Mouse (Mus musculus): ENCODE measurements around the gene Dpep2nb. TPM values are rescaled to one million over a fixed set of nuclear protein-coding genes. Genes with fewer than 3 reads are reported as not detected.
A peak's percentile ranks its signal among the peaks of the same experiment; 100 is the strongest.

The Dpep2nb gene
- polyA plus RNA-seq, 1 experiment from 2014 or later = not detected

GRCm38 (mm10) chr8:105979325-105979724 is 26.4 kb downstream of the Dpep2nb start, which contains the start of gene Dpep3:
TSS of gene Dpep3 (minus strand) at chr8:105979429.
- Histone ChIP-seq H3K4me2 (ENCODE audit: low read depth, low read length) (no peak within 1 kb of the TSS), H3K9me3 (ENCODE audit: control insufficient read depth, low read length) (no peaks in the 10 kb centered on the region), H3K4me3 (ENCODE audit: low read depth, low read length) (no peak within 1 kb of the TSS), H3K36me3 (ENCODE audit: control insufficient read depth, insufficient read depth, low read length) (no peaks in the 10 kb centered on the region), H3K27ac (replicated peaks; ENCODE audit: low read depth, low read length) (no peak within 1 kb of the TSS), H3K4me1 (ENCODE audit: control insufficient read depth, insufficient read depth, low read length) (no peaks in the 10 kb centered on the region), H3K9ac (ENCODE audit: low read depth, low read length) (no peak within 1 kb of the TSS), H3K27me3 (replicated peaks; ENCODE audit: control insufficient read depth, insufficient read depth, low read length) (no peaks in the 10 kb centered on the region)
- DNase-seq (ENCODE audit: low spot score) = no peak
- no peak for ATAC-seq (ENCODE audit: low read depth)
- WGBS = 94% methylated on average over 15 of the region's 15 CpGs

DNA sequence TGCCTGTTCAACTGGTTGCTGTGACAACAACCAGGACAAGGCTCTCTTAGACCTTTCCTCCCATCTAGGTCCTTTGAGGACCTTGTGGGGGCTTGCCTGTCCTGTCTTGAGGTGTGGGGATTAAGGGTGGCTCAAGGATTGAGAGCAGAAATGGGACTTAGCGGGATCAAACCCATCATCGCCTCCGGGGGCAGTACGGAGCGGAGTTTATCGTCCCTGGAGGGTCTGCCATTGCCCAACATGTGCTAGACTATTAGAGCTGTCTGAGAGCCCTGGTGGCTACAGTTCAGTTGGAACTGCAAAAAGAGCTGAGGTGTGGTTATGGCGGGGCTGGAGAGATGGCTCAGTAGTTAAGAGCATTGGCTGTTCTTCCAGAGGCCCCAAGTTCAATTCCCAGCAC is 30.4 kb downstream of the Dpep2nb start:
- ATAC-seq (ENCODE audit: low read depth) = no peak
- 65% methylated on average over 7 of the region's 7 CpGs for WGBS
- no peak overlapping the region for H3K9ac ChIP-seq (ENCODE audit: low read depth, low read length)

GRCm38 (mm10) chr8:105971019-105971720 is 34.6 kb downstream of the Dpep2nb start:
- no peak for DNase-seq (ENCODE audit: low spot score)
- H3K27ac ChIP-seq (replicated peaks; ENCODE audit: low read depth, low read length) = no peak overlapping the region
- H3K36me3 ChIP-seq (ENCODE audit: control insufficient read depth, insufficient read depth, low read length) = no peaks in the 10 kb centered on the region
- no peak overlapping the region for H3K9ac ChIP-seq (ENCODE audit: low read depth, low read length)
- H3K4me1 ChIP-seq (ENCODE audit: control insufficient read depth, insufficient read depth, low read length) = peaks cover 6% of the 10 kb centered on the region; the same call in 1 of the 2 replicates
- no peak for ATAC-seq (ENCODE audit: low read depth)
- H3K9me3 ChIP-seq (ENCODE audit: control insufficient read depth, low read length) = no peaks in the 10 kb centered on the region
- H3K27me3 ChIP-seq (replicated peaks; ENCODE audit: control insufficient read depth, insufficient read depth, low read length) = no peaks in the 10 kb centered on the region
- H3K4me2 ChIP-seq (ENCODE audit: low read depth, low read length) = no peak overlapping the region
- no peak overlapping the region for H3K4me3 ChIP-seq (ENCODE audit: low read depth, low read length)
- 75% methylated on average over 8 of the region's 8 CpGs for WGBS

More for the DNA sequence above, 30.4 kb downstream of the Dpep2nb start:
- Histone ChIP-seq H3K27ac (replicated peaks; ENCODE audit: low read depth, low read length) (no peak overlapping the region), H3K4me2 (ENCODE audit: low read depth, low read length) (no peak overlapping the region), H3K4me3 (ENCODE audit: low read depth, low read length) (no peak overlapping the region), H3K4me1 (ENCODE audit: control insufficient read depth, insufficient read depth, low read length) (no peaks in the 10 kb centered on the region), H3K36me3 (ENCODE audit: control insufficient read depth, insufficient read depth, low read length) (no peaks in the 10 kb centered on the region), H3K9me3 (ENCODE audit: control insufficient read depth, low read length) (no peaks in the 10 kb centered on the region), H3K27me3 (replicated peaks; ENCODE audit: control insufficient read depth, insufficient read depth, low read length) (no peaks in the 10 kb centered on the region)
- no peak for DNase-seq (ENCODE audit: low spot score)

DNA sequence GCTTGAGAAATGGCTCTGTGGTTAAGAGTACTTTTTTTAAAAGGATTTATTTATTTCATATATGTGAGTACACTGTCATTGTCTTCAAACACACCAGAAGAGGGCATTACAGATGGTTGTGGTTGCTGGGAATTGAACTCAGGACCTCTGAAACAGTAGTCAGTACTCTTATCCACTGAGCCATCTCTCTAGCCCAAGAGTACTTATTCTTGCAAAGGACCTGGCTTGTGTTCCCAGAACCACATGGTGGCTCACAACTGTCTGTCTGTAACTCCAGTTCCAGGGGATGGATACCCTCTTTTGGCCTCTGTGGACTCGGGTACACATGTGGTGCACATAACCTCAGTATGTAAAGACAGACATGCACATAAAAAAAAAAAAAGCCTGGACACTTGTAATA is 36.4 kb downstream of the Dpep2nb start:
- DNase-seq (ENCODE audit: low spot score) = no peak
- Histone ChIP-seq H3K9me3 (ENCODE audit: control insufficient read depth, low read length) (no peaks in the 10 kb centered on the region), H3K27ac (replicated peaks; ENCODE audit: low read depth, low read length) (no peak overlapping the region), H3K4me2 (ENCODE audit: low read depth, low read length) (no peak overlapping the region), H3K27me3 (replicated peaks; ENCODE audit: control insufficient read depth, insufficient read depth, low read length) (no peaks in the 10 kb centered on the region), H3K36me3 (ENCODE audit: control insufficient read depth, insufficient read depth, low read length) (no peaks in the 10 kb centered on the region), H3K4me1 (ENCODE audit: control insufficient read depth, insufficient read depth, low read length) (peaks cover 13% of the 10 kb centered on the region), H3K4me3 (ENCODE audit: low read depth, low read length) (no peak overlapping the region), H3K9ac (ENCODE audit: low read depth, low read length) (no peak overlapping the region)
- no peak for ATAC-seq (ENCODE audit: low read depth)
- WGBS = 72% methylated on average over 1 of the region's 1 CpGs

- Histone ChIP-seq H3K9me3 (ENCODE audit: control insufficient read depth, low read length) (no peaks in the 10 kb centered on the region), H3K36me3 (ENCODE audit: control insufficient read depth, insufficient read depth, low read length) (no peaks in the 10 kb centered on the region), H3K4me2 (ENCODE audit: low read depth, low read length) (peak overlapping the region; percentile 76), H3K4me3 (ENCODE audit: low read depth, low read length) (peak overlapping the region; percentile 85), H3K27me3 (replicated peaks; ENCODE audit: control insufficient read depth, insufficient read depth, low read length) (no peaks in the 10 kb centered on the region), H3K27ac (replicated peaks; ENCODE audit: low read depth, low read length) (peak overlapping the region; percentile 61; the same call in 1 of the 2 replicates), H3K9ac (ENCODE audit: low read depth, low read length) (peak overlapping the region; percentile 40; the same call in 1 of the 2 replicates), H3K4me1 (ENCODE audit: control insufficient read depth, insufficient read depth, low read length) (peaks cover 19% of the 10 kb centered on the region)
- peak; percentile 74 for DNase-seq (ENCODE audit: low spot score)
- WGBS = 10% methylated on average over 19 of the region's 19 CpGs
- peak; percentile 27; the same call in 1 of the 2 replicates for ATAC-seq (ENCODE audit: low read depth)
Measured at GRCm38 (mm10) chr8:105966692-105967311, 39.0 kb downstream of the Dpep2nb start.

DNA sequence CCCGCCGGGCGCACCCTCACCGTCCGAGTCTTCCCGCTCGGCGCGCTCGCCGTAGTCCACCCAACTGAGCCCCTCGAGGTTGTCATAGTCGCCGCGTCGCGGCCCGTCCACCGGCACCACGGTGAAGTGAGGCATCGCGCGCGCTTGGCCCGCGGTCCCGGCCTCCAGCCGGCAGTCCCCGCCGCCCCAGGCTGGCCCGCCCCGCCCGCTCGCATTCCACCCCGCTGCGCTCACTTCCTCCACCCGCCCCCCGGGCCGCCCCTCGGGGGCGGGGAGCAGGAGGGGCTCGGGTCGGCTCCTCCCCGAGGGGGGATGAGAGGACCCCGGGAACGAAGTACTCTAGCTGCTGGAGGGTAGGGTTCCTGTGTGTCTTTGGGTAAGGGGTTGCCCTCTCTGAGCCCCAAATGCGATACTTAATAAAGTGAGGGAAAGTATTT is 39.9 kb downstream of the Dpep2nb start, which contains the start of gene Slc12a4:
TSS of gene Slc12a4 (minus strand) at position 193 of the 437 bp plus-strand sequence.
- Histone ChIP-seq H3K27me3 (replicated peaks; ENCODE audit: control insufficient read depth, insufficient read depth, low read length) (no peaks in the 10 kb centered on the region), H3K9me3 (ENCODE audit: control insufficient read depth, low read length) (no peaks in the 10 kb centered on the region), H3K4me1 (ENCODE audit: control insufficient read depth, insufficient read depth, low read length) (peaks cover 19% of the 10 kb centered on the region), H3K9ac (ENCODE audit: low read depth, low read length) (peak within 1 kb of the TSS; percentile 94), H3K4me3 (ENCODE audit: low read depth, low read length) (peak within 1 kb of the TSS; percentile 85), H3K4me2 (ENCODE audit: low read depth, low read length) (peak within 1 kb of the TSS; percentile 76), H3K27ac (replicated peaks; ENCODE audit: low read depth, low read length) (peak within 1 kb of the TSS; percentile 95), H3K36me3 (ENCODE audit: control insufficient read depth, insufficient read depth, low read length) (no peaks in the 10 kb centered on the region)
- peak; percentile 94 for DNase-seq (ENCODE audit: low spot score)
- 2% methylated on average over 16 of the region's 47 CpGs for WGBS
- peak; percentile 91 for ATAC-seq (ENCODE audit: low read depth)

DNA sequence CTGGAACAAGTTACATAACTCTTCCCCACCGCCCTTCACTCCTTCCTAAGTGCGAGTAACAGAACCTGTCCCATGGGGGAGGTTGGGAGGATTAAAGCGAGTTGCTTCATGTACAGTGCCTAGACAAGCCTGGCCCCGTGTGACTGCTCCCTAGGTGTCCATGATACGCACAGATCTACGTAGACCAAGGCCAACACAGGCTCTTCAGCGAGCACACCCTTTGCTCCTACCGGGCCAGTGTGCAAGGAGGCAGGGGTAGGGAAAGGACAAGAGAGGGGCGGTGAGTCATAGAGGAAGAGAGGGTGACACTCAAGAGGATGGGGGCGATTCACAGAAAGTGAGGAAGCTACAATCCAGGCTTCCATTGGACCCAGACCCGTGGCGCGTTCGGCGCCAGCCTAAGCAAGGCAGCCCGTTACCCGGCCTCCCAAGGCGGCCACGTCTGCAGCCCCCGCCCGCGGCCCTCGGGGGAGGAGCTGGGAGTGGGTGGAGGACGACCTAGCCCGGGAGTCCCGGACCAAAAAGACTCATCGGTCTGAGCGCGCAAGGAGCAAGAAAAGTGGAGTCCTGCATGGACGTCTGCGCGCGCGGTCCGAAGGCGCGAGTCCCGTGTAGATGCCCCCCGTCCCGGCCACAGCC is 40.4 kb downstream of the Dpep2nb start:
- ATAC-seq (ENCODE audit: low read depth) (peak; percentile 83), DNase-seq (ENCODE audit: low spot score) (peak; percentile 87)
- peak overlapping the region; percentile 94 for H3K9ac ChIP-seq (ENCODE audit: low read depth, low read length)
- H3K27ac ChIP-seq (replicated peaks; ENCODE audit: low read depth, low read length) = peak overlapping the region; percentile 95
- WGBS = 1% methylated on average over 27 of the region's 40 CpGs
- H3K36me3 ChIP-seq (ENCODE audit: control insufficient read depth, insufficient read depth, low read length) = 0 out of 2 replicates have a peak, but pooled peaks cover 2% of the 10 kb centered on the region
- peak overlapping the region; percentile 85 for H3K4me3 ChIP-seq (ENCODE audit: low read depth, low read length)
- peaks cover 19% of the 10 kb centered on the region for H3K4me1 ChIP-seq (ENCODE audit: control insufficient read depth, insufficient read depth, low read length)
- no peaks in the 10 kb centered on the region for H3K9me3 ChIP-seq (ENCODE audit: control insufficient read depth, low read length)
- no peaks in the 10 kb centered on the region for H3K27me3 ChIP-seq (replicated peaks; ENCODE audit: control insufficient read depth, insufficient read depth, low read length)
- peak overlapping the region; percentile 76 for H3K4me2 ChIP-seq (ENCODE audit: low read depth, low read length)

DNA sequence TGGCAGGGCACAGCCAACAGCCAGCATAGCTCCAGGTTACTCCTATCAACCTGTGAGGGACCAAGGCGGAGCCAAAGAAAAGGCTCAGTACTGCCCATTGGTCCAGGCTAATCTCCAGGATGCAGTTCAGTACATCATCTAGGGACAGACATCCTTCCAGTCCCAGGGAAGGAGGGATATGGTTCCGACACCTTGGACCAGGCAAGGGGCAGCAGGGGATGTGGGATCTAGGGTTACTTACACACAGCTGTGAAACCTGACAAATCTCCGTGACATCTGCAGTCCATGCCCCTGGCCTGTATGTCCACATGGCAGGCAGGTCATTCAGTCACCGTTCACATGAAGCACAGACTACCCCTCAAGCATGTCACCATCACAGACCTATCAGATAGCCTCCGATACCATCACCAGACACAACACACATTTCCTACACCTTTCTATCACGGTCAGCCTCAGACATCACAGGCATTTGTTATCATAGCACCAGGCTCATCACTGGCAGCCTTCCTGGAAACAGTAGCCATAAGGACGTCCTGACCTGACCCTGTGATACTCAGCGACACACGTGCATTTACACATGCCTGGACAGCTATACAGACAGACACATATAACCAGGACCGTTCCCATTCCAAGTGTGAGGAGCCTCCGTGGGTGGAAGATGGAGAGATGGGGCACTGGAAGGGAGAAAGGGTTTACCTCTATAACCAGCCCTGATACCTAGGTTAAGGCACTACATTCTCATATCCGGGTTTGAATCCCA is 41.1 kb downstream of the Dpep2nb start:
- peak overlapping the region; percentile 85 for H3K4me3 ChIP-seq (ENCODE audit: low read depth, low read length)
- peak overlapping the region; percentile 95; the same call in 1 of the 2 replicates for H3K27ac ChIP-seq (replicated peaks; ENCODE audit: low read depth, low read length)
- no peak for ATAC-seq (ENCODE audit: low read depth)
- H3K9me3 ChIP-seq (ENCODE audit: control insufficient read depth, low read length) = no peaks in the 10 kb centered on the region
- no peak for DNase-seq (ENCODE audit: low spot score)
- H3K4me1 ChIP-seq (ENCODE audit: control insufficient read depth, insufficient read depth, low read length) = peaks cover 19% of the 10 kb centered on the region
- 0 out of 2 replicates have a peak, but pooled peaks cover 8% of the 10 kb centered on the region for H3K36me3 ChIP-seq (ENCODE audit: control insufficient read depth, insufficient read depth, low read length)
- 47% methylated on average over 12 of the region's 12 CpGs for WGBS
- H3K27me3 ChIP-seq (replicated peaks; ENCODE audit: control insufficient read depth, insufficient read depth, low read length) = no peaks in the 10 kb centered on the region
- H3K9ac ChIP-seq (ENCODE audit: low read depth, low read length) = peak overlapping the region; percentile 94
- peak overlapping the region; percentile 76 for H3K4me2 ChIP-seq (ENCODE audit: low read depth, low read length)
